Mouse (Mus musculus): ENCODE measurements around the gene Lrrc20.

- TF ChIP-seq EP300 (optimal IDR thresholded peaks at IDR 0.05) (no peak), CTCF (IDR thresholded peaks at IDR 0.05; ENCODE audit: low read depth) (no peak)
Observed at GRCm38 (mm10) chr10:61614311-61614710, 138.7 kb downstream of the Lrrc20 start.
